Mouse (Mus musculus) ovary, postnatal 14 days (tissue): ENCODE results near the gene Ccr10.
A peak's percentile ranks its signal among the peaks of the same experiment; 100 is the strongest.

Source experiments
- DNase-seq: peaks from one replicate; pipeline ENCODE4 v3.0.0; 2022; ENCODE audit warnings: low spot score

The Ccr10 gene

DNA sequence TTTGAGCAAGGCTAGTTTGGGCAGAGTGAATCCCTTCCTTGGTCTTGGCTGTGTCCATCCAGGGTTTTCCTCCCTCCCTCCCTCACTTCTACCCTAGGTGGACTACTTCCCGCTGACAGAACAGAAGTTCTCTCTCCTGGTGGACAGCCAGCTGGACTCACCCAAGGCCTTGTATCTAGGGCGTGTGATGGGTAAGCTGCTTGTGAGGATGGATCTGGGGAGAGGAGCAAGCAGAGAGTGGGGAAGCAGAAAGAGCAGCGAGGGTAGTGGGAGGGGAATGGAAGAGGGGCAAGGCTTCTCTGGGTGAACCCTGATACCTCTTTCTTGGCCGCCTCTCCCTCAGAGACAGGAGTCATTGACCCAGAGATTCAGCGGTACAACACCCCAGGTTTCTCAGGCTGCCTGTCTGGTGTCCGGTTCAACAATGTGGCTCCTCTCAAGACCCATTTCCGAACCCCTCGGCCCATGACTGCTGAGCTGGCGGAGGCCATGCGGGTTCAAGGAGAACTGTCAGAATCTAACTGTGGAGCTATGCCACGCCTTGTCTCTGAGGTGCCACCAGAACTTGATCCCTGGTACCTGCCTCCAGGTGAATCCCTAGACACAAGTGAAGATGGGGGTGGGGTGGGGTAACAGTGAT is 13.0 kb upstream of the Ccr10 start:
- DNase-seq: peak; percentile 36

DNA sequence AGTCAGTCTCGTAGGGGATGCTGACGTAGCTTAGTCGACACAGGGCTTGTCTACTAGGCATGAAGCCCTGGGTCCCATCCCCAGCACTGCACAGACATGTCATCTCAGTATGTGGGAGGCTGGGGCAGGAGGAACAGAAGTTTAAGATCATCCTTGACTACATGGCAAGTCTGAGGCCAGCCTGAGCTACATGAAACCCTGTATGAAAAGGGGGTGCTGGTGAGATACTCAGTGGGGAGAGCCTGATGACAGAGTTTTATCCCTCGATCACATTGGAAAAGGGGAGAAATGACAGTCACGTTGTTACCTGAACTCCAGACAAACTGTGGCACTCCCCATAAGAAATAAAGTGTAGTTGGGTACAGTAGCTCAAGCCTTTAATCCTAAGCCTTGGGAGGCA is 12.3 kb upstream of the Ccr10 start:
- no peak for DNase-seq

DNA sequence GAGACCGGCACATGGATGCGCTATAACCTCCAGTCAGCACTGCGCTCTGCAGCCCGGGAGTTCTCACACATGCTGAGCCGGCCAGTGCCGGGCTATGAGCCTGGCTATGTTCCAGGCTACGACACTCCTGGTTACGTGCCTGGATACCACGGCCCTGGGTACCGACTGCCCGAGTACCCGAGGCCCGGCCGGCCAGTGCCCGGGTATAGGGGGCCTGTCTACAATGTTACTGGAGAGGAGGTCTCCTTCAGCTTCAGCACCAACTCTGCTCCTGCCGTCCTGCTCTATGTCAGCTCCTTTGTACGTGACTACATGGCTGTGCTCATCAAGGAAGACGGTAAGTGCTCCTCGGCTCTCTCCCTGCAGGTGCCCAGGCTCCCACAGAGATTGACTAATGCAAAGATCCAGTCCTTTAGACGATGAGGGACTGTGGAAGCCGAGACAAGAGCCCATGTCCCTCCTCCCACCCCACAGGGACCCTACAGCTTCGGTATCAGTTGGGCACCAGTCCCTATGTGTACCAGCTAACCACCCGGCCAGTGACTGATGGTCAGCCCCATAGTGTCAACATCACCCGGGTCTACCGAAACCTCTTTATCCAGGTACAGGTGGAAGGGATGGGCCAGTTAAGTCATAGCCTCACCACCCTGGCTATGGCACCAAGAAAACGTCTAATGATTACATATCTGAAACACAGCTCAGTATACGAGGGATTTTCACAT is 11.4 kb upstream of the Ccr10 start:
- no peak for DNase-seq

DNA sequence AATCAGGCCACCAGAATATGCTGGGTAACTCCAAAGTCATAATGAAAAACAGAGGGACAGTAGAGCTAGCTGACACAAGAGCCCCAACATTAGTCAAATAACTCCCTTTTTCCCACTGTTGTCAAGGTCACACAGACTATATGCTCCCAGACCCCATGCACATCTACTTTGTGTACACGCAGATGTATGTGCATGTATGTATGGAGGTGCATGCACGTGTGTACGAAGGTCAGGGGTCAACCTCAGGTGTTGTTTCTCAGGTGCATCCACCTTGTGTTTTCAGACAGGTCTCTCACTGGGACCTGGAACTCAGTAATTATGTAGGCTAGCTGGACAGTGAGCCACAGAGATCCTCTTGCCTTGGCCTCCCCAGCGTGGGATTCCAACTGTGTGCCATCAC is 10.2 kb upstream of the Ccr10 start:
- DNase-seq: no peak

DNA sequence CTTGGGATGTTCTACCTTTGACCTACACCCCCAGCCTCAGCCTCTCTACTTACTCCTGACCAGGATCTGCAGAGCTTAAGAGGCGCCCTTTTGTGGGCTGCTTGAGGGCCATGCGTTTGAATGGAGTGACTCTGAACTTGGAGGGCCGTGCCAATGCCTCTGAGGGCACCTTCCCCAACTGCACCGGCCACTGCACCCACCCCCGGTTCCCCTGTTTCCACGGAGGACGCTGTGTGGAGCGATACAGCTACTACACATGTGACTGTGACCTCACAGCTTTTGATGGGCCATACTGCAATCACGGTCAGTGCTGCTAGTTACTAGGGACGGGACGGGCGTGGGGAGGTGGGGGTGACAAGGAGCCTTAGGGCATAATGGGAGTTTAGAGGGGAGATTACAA is 9.7 kb upstream of the Ccr10 start:
- no peak for DNase-seq

DNA sequence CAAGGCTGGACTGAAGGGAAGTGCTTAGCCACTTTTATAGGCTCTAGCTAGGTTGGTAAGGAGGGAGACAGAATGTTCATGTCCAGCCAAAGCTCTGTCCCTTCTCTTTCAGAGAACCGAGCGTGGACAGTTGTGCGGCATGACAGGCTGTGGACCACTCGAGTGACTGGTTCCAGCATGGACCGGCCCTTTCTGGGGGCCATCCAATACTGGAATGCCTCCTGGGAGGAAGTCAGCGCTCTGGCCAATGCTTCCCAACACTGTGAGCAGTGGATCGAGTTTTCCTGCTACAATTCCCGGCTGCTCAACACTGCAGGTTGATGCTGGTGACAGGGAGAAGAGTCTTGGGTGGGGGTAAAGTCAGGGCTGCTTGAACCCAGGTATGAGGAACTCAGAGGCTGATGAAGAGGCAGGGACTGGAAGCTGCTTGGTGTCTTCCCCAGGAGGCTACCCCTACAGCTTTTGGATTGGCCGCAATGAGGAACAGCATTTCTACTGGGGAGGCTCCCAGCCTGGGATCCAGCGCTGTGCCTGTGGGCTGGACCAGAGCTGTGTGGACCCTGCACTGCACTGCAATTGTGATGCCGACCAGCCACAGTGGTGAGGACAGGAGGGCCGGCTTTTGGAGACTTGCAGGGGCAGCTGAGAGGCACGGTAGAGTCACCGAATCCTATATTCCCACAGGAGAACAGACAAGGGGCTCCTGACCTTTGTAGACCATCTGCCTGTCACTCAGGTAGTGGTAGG is 7.7 kb upstream of the Ccr10 start:
- no peak for DNase-seq

GRCm38 (mm10) chr11:101181961-101182360 is 6.7 kb upstream of the Ccr10 start:
- DNase-seq: no peak

DNA sequence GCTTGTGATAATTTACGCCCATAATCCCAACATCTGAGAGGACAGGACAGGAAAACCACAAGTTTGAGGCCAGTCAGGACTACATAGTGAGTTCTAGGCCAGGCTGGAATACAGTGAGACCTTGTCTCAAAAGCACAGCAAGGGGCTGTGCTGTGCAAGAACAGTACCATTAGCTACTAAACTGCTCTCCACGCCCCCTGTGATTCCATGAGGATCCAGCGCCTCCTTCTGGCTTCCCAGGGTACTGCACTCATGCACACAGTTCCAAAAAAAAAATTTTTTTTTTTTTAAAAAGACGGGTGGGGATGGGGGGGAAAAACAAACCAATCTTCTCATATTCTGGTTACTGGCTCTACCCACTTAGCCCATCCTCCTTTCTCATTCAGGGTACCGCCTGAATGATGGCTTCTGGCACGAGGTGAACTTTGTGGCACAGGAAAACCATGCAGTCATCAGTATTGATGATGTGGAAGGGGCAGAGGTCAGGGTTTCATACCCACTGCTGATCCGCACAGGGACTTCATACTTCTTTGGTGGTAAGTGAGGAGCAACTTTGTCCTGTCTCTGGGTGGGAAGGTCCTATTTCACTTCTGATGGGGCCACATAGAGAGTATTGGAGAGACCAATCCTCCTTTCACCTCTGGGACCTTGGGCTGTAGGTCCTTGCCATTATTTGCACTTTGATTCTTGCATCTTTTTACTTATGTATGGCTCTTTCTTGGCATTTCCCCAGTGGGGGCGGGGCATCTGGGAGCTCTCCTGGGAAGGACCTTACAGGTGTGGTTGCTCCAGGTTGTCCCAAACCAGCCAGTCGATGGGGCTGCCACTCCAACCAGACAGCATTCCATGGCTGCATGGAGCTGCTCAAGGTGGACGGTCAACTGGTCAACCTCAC is 5.8 kb upstream of the Ccr10 start:
- DNase-seq: peak; percentile 70

DNA sequence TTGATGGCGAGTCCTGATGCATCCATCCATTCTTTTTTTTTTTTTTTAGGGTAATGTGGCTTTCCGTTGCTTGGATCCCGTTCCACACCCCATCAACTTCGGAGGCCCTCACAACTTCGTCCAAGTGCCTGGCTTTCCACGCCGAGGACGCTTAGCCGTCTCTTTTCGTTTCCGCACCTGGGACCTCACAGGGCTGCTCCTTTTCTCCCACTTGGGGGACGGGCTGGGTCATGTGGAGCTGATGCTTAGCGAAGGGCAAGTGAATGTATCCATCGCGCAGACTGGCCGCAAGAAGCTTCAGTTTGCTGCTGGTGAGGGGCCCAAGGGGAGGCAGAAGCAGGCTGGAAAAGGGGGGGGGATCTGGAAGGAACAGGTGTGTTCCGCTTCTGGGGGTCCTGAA is 5.0 kb upstream of the Ccr10 start:
- no peak for DNase-seq

- no peak for DNase-seq
Observed at GRCm38 (mm10) chr11:101179306-101179705, 4.1 kb upstream of the Ccr10 start.

- no peak for DNase-seq
Observed at GRCm38 (mm10) chr11:101178061-101179058, 3.1 kb upstream of the Ccr10 start.

DNA sequence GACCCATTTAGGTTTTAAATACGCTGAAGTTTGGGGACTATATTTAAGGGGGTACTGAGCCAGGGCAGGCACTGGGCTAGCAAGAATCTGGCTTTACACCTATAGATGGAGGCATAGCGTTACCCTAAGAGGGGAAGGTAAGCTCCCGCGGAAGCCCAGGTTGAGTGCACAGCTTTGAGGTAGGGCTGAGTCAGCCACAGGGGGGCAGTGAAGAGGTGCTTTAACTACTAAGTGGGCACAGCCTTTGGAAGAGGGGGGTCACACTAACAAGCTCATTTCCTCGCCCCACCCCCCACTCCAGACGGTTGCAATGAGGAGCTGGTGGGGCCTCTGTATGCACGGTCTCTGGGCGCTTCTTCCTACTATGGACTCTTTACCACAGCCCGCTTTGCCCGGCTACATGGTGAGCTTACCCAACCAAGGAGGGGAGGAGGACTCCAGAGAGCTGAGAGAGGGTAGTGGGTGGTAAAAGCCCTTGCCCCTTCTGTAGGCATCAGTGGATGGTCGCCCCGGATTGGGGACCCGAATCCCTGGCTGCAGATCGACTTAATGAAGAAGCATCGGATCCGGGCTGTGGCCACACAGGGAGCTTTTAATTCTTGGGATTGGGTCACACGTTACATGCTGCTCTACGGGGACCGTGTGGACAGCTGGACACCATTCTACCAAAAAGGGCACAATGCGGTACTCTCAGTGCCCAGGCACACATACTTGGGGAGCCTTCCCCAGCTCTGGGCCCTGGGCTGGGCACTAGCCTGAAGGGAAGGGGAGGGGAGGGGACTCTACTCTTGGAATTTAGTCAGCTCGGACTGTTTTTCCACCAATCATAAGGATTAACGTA is 1.9 kb upstream of the Ccr10 start:
- no peak for DNase-seq

DNA sequence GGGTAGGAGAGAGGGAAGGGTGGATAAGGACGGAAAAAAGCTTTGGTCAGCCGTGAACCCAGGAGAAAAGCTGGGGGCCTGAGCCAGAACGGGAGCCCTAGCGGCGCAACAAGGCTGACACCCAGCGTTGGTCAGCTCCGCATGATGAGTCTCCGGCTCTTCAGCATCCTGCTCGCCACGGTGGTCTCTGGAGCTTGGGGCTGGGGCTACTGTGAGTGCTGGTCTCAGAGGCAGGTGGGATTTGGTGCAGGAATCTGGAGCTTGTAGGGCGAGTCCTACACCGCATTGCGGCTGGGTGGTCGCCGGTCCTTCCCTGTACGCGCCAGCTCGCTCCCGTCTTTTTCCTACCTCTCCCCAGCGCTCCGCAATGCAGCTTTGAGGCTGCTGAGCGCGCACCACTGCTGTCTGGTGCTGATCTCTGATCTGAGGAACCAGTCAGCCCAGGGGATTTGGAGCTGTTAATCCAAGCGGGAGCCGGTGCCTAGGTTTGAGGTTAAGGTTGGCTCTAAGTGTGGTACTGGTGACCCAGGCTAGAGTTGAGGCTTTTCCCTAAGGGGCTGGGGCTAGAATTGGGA is 961 bp upstream of the Ccr10 start:
- DNase-seq: peak; percentile 39

- DNase-seq: no peak
Observed at GRCm38 (mm10) chr11:101175636-101176116, 433 bp upstream of the Ccr10 start.

DNA sequence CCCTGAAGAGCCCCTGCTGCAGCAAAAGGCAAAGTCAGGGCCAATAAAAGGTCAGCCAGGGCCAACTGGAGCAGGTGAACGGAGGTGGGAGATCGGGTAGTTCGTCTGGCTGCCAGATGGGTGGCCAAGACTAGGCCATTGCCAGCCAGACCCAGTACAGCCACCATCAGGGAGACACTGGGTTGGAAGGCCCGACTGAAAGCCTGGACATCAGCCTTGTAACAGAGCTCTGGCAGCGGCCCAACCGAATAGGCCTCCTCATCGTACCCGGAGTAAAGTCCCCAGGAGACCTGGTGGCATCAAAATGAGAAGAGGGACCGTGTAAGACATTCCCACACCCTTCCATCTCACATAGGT is 876 bp downstream of the Ccr10 start:
- DNase-seq: no peak

DNA sequence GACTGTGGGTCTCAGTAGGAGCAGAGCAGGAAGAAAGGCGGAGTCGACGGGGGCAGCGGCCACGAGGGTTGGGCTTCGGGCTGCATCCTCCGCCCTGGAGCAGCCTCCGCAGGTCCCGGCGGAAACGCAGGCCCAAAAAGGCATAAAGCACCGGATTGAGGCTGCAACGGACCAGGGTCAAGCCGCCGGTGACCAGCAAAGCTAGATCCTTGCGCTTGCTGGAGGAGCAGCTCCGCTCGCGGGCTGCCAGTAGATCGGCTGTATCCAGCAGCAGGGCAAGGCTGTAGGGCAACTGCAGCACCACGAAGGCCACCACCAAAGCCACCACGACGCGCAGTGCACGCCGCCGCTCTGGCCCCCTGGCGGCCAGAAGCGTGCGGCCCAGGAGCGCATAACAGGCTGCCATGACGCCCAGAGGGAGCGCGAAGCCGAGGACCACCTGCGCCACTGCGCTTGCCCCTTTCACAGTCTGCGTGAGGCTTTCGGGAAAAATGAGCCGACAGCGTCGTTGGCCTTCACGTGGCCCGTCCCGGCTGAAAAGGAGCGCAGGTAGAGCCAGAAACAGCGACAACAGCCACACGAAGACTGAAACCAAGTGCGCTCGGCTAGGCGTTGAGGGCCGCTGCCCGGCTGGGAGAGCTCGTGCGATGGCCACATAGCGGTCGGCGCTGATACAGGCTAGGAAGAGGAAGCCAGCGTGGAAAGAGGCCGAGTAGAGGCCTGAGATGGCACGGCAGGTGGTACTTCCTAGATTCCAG is 1.4 kb downstream of the Ccr10 start:
- DNase-seq: peak; percentile 73

DNA sequence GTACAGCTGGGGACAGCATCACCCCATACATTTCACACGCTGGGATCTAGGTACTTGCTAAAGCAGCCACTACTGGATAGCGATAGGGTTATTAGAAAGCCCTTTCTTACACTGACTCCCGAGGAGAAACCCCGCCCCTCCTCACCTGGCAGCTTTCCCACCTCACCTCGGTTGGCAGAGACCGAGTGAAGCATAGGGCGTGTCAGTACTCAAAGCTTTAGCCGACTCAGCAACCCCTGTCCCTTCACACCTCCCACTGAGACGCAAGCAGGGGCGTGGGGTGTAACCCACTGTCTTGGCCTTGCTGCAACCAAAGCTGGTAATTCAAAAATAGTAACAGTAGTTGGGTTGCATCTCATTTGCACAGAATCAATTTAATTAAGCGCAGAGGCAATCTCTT is 2.1 kb downstream of the Ccr10 start:
- peak; percentile 54 for DNase-seq

DNA sequence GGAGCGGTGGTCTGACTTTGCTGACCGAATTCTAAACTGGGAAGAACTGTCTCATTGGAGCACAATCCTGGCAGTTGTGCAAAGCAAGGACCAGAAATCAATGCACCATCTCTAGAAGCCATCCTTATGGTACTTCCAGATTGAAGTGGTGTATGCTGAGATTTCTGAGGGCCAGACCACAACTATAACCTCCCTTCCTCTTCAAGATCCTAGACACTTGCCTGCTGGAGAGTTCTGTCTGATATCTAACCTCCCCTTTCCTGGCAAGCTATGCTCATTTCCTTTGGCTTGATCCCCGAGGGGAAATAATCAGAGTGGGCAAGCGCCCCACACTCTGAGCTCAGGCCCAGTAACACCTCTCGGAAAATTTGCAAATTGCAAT is 2.8 kb downstream of the Ccr10 start:
- no peak for DNase-seq
